Mouse (Mus musculus): Measurements from ENCODE around the gene Gadl1.

The Gadl1 gene

GRCm38 (mm10) chr9:115937915-115938314 is 28.7 kb downstream of the Gadl1 start:
- no peak for DNase-seq (ENCODE audit: low read depth)

GRCm38 (mm10) chr9:115939420-115939819 is 30.2 kb downstream of the Gadl1 start:
- DNase-seq (ENCODE audit: low read depth): no peak

- DNase-seq (ENCODE audit: low read depth): no peak
These were observed 31.9 kb downstream of the Gadl1 start for GRCm38 (mm10) chr9:115941171-115941570.

GRCm38 (mm10) chr9:115942486-115942885 is 33.2 kb downstream of the Gadl1 start:
- DNase-seq (ENCODE audit: low read depth): no peak

GRCm38 (mm10) chr9:115942989-115943388 is 33.7 kb downstream of the Gadl1 start:
- DNase-seq (ENCODE audit: low read depth): peak; percentile 6

GRCm38 (mm10) chr9:115943577-115944320 is 34.5 kb downstream of the Gadl1 start:
- no peak for DNase-seq (ENCODE audit: low read depth)

GRCm38 (mm10) chr9:115965056-115965455 is 55.8 kb downstream of the Gadl1 start:
- no peak for DNase-seq (ENCODE audit: low read depth)

GRCm38 (mm10) chr9:115966116-115966515 is 56.9 kb downstream of the Gadl1 start:
- DNase-seq (ENCODE audit: low read depth): no peak

- no peak for DNase-seq (ENCODE audit: low read depth)
These were observed 57.5 kb downstream of the Gadl1 start for GRCm38 (mm10) chr9:115966746-115967145.

GRCm38 (mm10) chr9:115967638-115968037 is 58.4 kb downstream of the Gadl1 start:
- DNase-seq (ENCODE audit: low read depth): no peak

- DNase-seq (ENCODE audit: low read depth): no peak
These were observed 67.6 kb downstream of the Gadl1 start for GRCm38 (mm10) chr9:115976901-115977300.

- no peak for DNase-seq (ENCODE audit: low read depth)
These were observed 68.5 kb downstream of the Gadl1 start for GRCm38 (mm10) chr9:115977598-115978240.

- DNase-seq (ENCODE audit: low read depth): no peak
These were observed 69.2 kb downstream of the Gadl1 start for GRCm38 (mm10) chr9:115978478-115978877.

- no peak for DNase-seq (ENCODE audit: low read depth)
These were observed 81.4 kb downstream of the Gadl1 start for GRCm38 (mm10) chr9:115990661-115991060.

- DNase-seq (ENCODE audit: low read depth): no peak
These were observed 85.5 kb downstream of the Gadl1 start for GRCm38 (mm10) chr9:115994772-115995171.

GRCm38 (mm10) chr9:115995856-115996560 is 86.8 kb downstream of the Gadl1 start:
- no peak for DNase-seq (ENCODE audit: low read depth)

GRCm38 (mm10) chr9:115998383-115998782 is 89.1 kb downstream of the Gadl1 start:
- DNase-seq (ENCODE audit: low read depth): no peak

- no peak for DNase-seq (ENCODE audit: low read depth)
These were observed 90.2 kb downstream of the Gadl1 start for GRCm38 (mm10) chr9:115999361-115999990.

- DNase-seq (ENCODE audit: low read depth): no peak
These were observed 104.7 kb downstream of the Gadl1 start for GRCm38 (mm10) chr9:116013911-116014310.

GRCm38 (mm10) chr9:116016221-116016620 is 107.0 kb downstream of the Gadl1 start:
- no peak for DNase-seq (ENCODE audit: low read depth)

GRCm38 (mm10) chr9:116017091-116017490 is 107.8 kb downstream of the Gadl1 start:
- no peak for DNase-seq (ENCODE audit: low read depth)

- no peak for DNase-seq (ENCODE audit: low read depth)
These were observed 109.3 kb downstream of the Gadl1 start for GRCm38 (mm10) chr9:116018586-116018985.

- DNase-seq (ENCODE audit: low read depth): no peak
These were observed 116.1 kb downstream of the Gadl1 start for GRCm38 (mm10) chr9:116025371-116025770.
